Mouse (Mus musculus): ENCODE data around the gene Cela3a.

DNA sequence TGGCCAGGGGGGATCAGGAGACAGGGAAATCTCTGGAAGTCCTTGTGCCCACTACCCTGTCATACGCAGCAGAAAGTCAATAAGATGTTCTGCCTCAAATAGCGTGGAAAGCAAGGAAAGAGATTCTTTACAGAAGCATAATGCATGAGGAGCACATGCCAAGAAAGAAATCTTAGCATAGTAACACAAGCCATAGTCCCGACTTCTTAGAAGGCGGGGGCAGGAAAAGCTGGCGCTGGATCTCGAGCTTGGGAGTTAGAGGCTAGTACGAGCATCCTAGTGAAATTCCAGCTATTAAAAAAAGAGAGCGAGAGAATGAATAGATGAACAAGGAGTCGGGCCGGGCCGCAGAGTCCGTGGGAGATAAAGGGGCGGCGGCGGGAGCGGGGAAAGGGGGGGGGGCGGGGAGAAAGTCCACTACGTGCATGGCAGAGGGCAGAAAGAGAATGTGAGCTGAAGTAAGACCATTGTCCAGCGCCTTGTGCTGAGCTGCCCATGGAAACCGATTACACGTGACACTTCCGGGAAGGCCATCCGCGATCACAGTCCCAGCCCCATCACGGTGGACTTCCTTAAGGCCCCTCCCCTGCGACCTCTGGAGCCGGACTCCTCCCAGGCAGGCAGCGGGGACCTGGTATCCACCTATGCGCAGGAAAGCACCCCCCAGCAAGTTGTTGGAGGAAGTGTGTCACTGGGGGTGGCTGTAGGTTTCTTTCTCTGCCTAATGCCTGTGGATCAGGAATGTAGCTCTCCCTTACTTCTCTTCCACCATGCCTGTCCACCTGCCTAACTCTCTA lies 39.4 kb downstream of the Cela3a start:
- TF ChIP-seq POLR2A (IDR thresholded peaks at IDR 0.05; ENCODE audit: low read depth, low read length), result no peak
- TF ChIP-seq CTCF (conservative IDR thresholded peaks at IDR 0.05; ENCODE audit: insufficient read depth, insufficient read length, low read depth, low read length), result no peak

Measured in kidney, adult 2 months (tissue).